Mouse (Mus musculus): ENCODE measurements around the gene Dtd1. TPM values are rescaled to one million over a fixed set of nuclear protein-coding genes. Genes with fewer than 3 reads are reported as not detected.

Gene Dtd1
- polyA plus RNA-seq, 1 experiment: 11.8 TPM

DNA sequence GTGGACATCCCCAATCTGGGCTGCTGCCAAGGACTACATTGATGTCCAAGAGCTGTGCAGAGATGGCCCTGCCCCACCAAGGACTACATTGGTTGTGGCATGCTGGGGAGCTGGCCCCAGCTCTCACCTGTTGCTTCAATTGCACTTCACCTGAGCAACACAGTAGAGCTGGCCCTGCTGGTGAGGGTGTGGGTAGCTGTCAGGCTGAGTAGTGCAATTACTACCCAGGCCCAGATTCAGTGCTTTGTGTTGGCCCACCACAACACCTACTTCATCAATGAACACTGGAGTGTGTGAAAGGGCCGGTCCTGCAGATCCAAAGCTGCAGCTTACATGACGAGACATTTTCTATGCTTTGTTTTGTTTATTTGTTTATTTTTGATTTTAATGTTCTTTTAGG is 93.1 kb downstream of the Dtd1 start:
- Histone ChIP-seq H3K36me3 (ENCODE audit: control insufficient read depth, insufficient read depth, low read length) (no peaks in the 10 kb centered on the region), H3K4me1 (ENCODE audit: control insufficient read depth, insufficient read depth, low read length) (no peaks in the 10 kb centered on the region), H3K27ac (ENCODE audit: control insufficient read depth, insufficient read depth, low read depth, low read length) (no peak overlapping the region), H3K27me3 (ENCODE audit: control insufficient read depth, insufficient read depth, low read length) (no peaks in the 10 kb centered on the region), H3K4me3 (ENCODE audit: control insufficient read depth, low read depth, low read length) (no peak overlapping the region)
- TF ChIP-seq POLR2A (IDR thresholded peaks at IDR 0.05; ENCODE audit: control insufficient read depth, low read depth, low read length): no peak
- no peak for TF ChIP-seq CTCF (IDR thresholded peaks at IDR 0.05; ENCODE audit: control insufficient read depth, insufficient read depth, insufficient replicate concordance, low read depth, low read length)

DNA sequence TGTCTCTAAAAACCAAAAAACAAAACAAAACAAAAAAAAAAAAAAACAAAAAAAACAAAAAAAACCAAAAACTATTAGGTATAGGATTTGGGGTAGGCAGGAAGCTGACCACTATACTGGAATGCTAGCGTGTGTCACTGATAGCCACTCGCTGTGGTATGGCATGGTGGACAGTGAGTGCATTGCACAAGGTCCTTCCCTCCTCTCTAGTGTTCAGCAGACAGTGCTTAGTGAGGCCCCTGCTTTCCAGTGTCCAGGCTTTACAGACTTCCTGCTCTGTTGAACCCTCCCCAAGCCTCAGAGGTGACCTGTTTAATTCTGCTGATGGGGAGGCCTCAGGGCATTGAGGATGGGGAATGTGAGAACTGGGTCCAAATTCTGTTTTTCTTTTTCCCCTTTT is 95.2 kb downstream of the Dtd1 start:
- H3K36me3 ChIP-seq (ENCODE audit: control insufficient read depth, insufficient read depth, low read length): no peaks in the 10 kb centered on the region
- TF ChIP-seq CTCF (IDR thresholded peaks at IDR 0.05; ENCODE audit: control insufficient read depth, insufficient read depth, insufficient replicate concordance, low read depth, low read length) (no peak), POLR2A (IDR thresholded peaks at IDR 0.05; ENCODE audit: control insufficient read depth, low read depth, low read length) (no peak)
- H3K4me3 ChIP-seq (ENCODE audit: control insufficient read depth, low read depth, low read length): no peak overlapping the region
- H3K4me1 ChIP-seq (ENCODE audit: control insufficient read depth, insufficient read depth, low read length): no peaks in the 10 kb centered on the region
- H3K27me3 ChIP-seq (ENCODE audit: control insufficient read depth, insufficient read depth, low read length): no peaks in the 10 kb centered on the region
- no peak overlapping the region for H3K27ac ChIP-seq (ENCODE audit: control insufficient read depth, insufficient read depth, low read depth, low read length)

DNA sequence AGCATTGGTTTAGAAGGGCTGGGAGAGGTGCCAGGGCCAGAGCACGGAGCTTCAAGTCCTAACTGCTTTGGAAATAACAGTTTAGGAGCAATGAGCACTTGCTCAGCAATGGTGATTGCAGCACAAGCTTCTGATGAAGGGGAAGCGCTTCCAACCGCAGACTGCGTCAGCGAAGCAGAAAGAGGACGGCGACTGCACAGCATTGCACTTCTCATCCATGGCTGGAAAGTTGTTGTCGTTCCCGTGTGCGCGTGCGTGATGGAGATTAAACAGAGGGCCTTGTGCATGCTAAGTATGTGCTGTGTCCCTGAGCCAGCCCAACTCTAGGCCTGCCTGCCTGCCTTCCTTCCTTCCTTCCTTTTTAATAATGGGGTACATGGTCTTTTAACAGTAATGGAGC is 98.3 kb downstream of the Dtd1 start:
- TF ChIP-seq CTCF (IDR thresholded peaks at IDR 0.05; ENCODE audit: control insufficient read depth, insufficient read depth, insufficient replicate concordance, low read depth, low read length) (no peak), POLR2A (IDR thresholded peaks at IDR 0.05; ENCODE audit: control insufficient read depth, low read depth, low read length) (no peak)
- Histone ChIP-seq H3K27me3 (ENCODE audit: control insufficient read depth, insufficient read depth, low read length) (no peaks in the 10 kb centered on the region), H3K4me1 (ENCODE audit: control insufficient read depth, insufficient read depth, low read length) (no peaks in the 10 kb centered on the region), H3K36me3 (ENCODE audit: control insufficient read depth, insufficient read depth, low read length) (no peaks in the 10 kb centered on the region), H3K27ac (ENCODE audit: control insufficient read depth, insufficient read depth, low read depth, low read length) (no peak overlapping the region), H3K4me3 (ENCODE audit: control insufficient read depth, low read depth, low read length) (peak overlapping the region; percentile 44)

DNA sequence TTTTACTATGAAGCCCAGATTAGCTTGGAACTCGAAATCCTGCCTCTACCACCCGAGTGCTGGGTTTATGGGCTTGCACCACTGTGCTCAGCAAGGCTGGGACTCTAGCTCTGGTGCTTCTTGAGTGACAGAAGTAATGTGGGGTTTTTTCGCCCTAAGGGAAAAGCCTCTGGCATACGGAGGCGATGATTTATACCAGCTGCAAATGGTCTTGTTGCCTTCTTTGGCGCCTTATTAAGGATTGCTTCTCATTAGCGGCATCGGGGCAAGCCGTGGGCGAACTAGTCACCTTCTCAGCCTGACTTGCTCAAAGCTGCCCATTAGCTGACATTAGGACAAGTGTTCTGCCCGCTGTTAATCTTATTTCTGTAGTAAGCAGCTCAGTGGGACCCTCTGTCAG is 100.9 kb downstream of the Dtd1 start:
- Histone ChIP-seq H3K4me1 (ENCODE audit: control insufficient read depth, insufficient read depth, low read length) (no peaks in the 10 kb centered on the region), H3K4me3 (ENCODE audit: control insufficient read depth, low read depth, low read length) (no peak overlapping the region), H3K36me3 (ENCODE audit: control insufficient read depth, insufficient read depth, low read length) (no peaks in the 10 kb centered on the region), H3K27me3 (ENCODE audit: control insufficient read depth, insufficient read depth, low read length) (no peaks in the 10 kb centered on the region), H3K27ac (ENCODE audit: control insufficient read depth, insufficient read depth, low read depth, low read length) (no peak overlapping the region)
- no peak for TF ChIP-seq CTCF (IDR thresholded peaks at IDR 0.05; ENCODE audit: control insufficient read depth, insufficient read depth, insufficient replicate concordance, low read depth, low read length)
- no peak for TF ChIP-seq POLR2A (IDR thresholded peaks at IDR 0.05; ENCODE audit: control insufficient read depth, low read depth, low read length)

DNA sequence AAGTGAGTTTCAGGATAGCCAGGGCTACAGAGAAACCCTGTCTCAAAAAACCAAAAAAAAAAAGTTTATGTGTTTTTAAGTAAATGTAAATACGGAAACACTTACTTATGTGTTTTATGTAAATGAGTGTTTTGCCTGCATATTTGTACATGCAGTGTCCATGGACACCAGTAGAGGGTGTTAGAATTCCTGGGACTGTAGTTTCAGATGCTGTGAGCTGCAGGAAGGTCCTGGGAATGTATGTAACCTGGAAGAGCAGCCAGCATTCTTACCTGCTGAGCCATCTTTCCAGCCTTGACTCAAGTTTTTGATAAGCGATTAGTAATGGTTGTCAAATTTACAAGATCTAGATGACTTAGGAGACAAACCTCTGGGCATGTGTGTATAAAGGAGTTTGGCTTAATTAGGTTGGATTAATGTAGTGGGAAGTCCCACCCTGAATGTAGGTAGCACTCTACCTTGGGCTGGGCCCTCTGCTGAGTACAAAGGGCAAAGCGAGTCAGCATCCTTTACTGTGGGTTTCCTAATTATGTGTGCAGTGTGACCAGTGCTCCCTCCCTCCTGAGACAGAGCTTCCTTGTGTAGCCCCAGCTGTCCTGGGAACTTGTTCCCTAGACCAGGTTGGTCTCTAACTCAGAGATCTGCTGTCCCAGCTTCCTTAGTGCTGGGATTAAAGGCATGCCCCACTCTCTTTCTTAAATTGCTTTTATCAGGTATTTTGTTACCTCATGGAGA is 101.9 kb downstream of the Dtd1 start:
- Histone ChIP-seq H3K27me3 (ENCODE audit: control insufficient read depth, insufficient read depth, low read length) (no peaks in the 10 kb centered on the region), H3K4me1 (ENCODE audit: control insufficient read depth, insufficient read depth, low read length) (no peaks in the 10 kb centered on the region), H3K27ac (ENCODE audit: control insufficient read depth, insufficient read depth, low read depth, low read length) (no peak overlapping the region), H3K36me3 (ENCODE audit: control insufficient read depth, insufficient read depth, low read length) (no peaks in the 10 kb centered on the region), H3K4me3 (ENCODE audit: control insufficient read depth, low read depth, low read length) (no peak overlapping the region)
- TF ChIP-seq POLR2A (IDR thresholded peaks at IDR 0.05; ENCODE audit: control insufficient read depth, low read depth, low read length): no peak
- TF ChIP-seq CTCF (IDR thresholded peaks at IDR 0.05; ENCODE audit: control insufficient read depth, insufficient read depth, insufficient replicate concordance, low read depth, low read length): no peak

DNA sequence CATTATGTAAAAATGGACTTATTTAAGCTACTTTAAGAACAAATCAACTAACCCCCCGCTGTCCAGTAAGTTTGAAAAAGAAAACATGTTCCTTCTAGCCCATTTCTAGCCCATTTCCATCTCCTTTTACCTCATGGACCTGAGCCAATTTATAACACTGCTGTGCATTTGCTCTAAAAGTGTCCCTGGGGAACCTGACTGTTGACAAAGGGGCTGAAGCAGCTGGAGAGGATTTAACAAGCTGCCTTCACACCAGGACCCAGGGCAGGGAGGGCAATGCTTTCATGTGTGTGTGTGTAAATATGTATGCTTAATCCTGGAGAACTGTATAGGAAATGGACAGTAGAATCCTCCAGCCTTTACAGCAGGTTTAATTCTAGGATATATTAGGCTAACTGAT is 109.6 kb downstream of the Dtd1 start:
- TF ChIP-seq POLR2A (IDR thresholded peaks at IDR 0.05; ENCODE audit: control insufficient read depth, low read depth, low read length): no peak
- Histone ChIP-seq H3K27ac (ENCODE audit: control insufficient read depth, insufficient read depth, low read depth, low read length) (no peak overlapping the region), H3K4me3 (ENCODE audit: control insufficient read depth, low read depth, low read length) (no peak overlapping the region), H3K4me1 (ENCODE audit: control insufficient read depth, insufficient read depth, low read length) (no peaks in the 10 kb centered on the region), H3K36me3 (ENCODE audit: control insufficient read depth, insufficient read depth, low read length) (no peaks in the 10 kb centered on the region), H3K27me3 (ENCODE audit: control insufficient read depth, insufficient read depth, low read length) (no peaks in the 10 kb centered on the region)

DNA sequence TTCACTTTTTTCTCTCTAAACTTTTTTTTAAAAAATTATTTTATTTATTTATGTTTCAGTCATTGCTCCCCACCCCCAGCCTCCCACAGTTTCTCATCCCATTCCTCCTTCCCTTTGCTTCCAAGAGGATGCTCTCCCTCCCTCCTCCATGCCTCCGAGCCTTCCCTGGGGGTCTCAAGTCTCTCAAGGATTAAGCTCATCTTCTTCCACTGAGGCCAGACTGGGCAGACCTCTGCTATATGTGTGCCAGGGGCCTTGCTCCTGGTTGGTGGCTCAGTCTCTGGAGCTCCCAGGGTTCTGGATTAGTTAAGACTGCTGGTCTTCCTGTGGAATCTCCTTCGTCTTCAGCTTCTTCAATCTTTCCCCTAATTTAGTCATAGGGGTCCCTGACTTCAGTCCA is 110.0 kb downstream of the Dtd1 start:
- TF ChIP-seq CTCF (IDR thresholded peaks at IDR 0.05; ENCODE audit: control insufficient read depth, insufficient read depth, insufficient replicate concordance, low read depth, low read length) (no peak), POLR2A (IDR thresholded peaks at IDR 0.05; ENCODE audit: control insufficient read depth, low read depth, low read length) (no peak)
- Histone ChIP-seq H3K36me3 (ENCODE audit: control insufficient read depth, insufficient read depth, low read length) (no peaks in the 10 kb centered on the region), H3K4me3 (ENCODE audit: control insufficient read depth, low read depth, low read length) (no peak overlapping the region), H3K27me3 (ENCODE audit: control insufficient read depth, insufficient read depth, low read length) (no peaks in the 10 kb centered on the region), H3K27ac (ENCODE audit: control insufficient read depth, insufficient read depth, low read depth, low read length) (no peak overlapping the region), H3K4me1 (ENCODE audit: control insufficient read depth, insufficient read depth, low read length) (no peaks in the 10 kb centered on the region)

DNA sequence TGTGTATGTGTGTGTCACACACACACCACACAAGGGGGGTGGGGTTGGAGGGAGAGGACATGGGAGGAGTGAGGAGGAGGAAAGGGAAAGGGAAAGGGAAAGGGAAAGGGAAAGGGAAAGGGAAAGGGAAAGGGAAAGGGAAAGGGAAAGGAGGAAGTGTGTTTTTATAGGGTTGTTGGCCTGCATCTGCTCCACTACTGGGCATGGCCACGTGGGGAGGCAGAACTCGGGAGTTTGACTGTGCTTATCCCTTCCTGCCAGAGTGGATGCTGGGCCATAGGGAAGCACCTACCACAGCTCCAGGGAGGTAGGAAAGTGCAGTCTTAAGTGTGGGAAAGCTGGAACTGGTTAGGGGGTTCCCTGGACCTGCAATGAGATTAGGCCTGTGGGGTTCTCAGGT is 114.9 kb downstream of the Dtd1 start:
- TF ChIP-seq POLR2A (IDR thresholded peaks at IDR 0.05; ENCODE audit: control insufficient read depth, low read depth, low read length) (no peak), CTCF (IDR thresholded peaks at IDR 0.05; ENCODE audit: control insufficient read depth, insufficient read depth, insufficient replicate concordance, low read depth, low read length) (no peak)
- no peak overlapping the region for H3K27ac ChIP-seq (ENCODE audit: control insufficient read depth, insufficient read depth, low read depth, low read length)
- H3K36me3 ChIP-seq (ENCODE audit: control insufficient read depth, insufficient read depth, low read length): no peaks in the 10 kb centered on the region
- H3K4me3 ChIP-seq (ENCODE audit: control insufficient read depth, low read depth, low read length): no peak overlapping the region
- no peaks in the 10 kb centered on the region for H3K27me3 ChIP-seq (ENCODE audit: control insufficient read depth, insufficient read depth, low read length)
- H3K4me1 ChIP-seq (ENCODE audit: control insufficient read depth, insufficient read depth, low read length): peaks cover 3% of the 10 kb centered on the region; the same call in 1 of the 2 replicates

Data from testis, adult 2 months (tissue).